Mouse (Mus musculus) hindbrain, embryonic 10.5 days (tissue): ENCODE measurements around the gene Kcnj16. TPM values are rescaled to one million over a fixed set of nuclear protein-coding genes. Genes with fewer than 3 reads are reported as not detected.

Experiments used
- DNase-seq: peaks from one replicate; pipeline ENCODE4 v3.0.0-alpha.2; 2017; ENCODE audit warnings: low spot score
- H3K27ac ChIP-seq: fragments of 300-500 bp; sonication (generic); 2 replicates; pipeline ENCODE4 v1.5.1; 2016; ENCODE audit warnings: mild to moderate bottlenecking, moderate library complexity
- H3K27me3 ChIP-seq: fragments of 300-500 bp; sonication (generic); 2 replicates; pipeline ENCODE4 v1.6.1; 2016; ENCODE audit warnings: mild to moderate bottlenecking; ENCODE audit not compliant: poor library complexity, insufficient read depth, severe bottlenecking
- H3K36me3 ChIP-seq: fragments of 300-500 bp; sonication (generic); 2 replicates; pipeline ENCODE4 v1.6.1; 2016; ENCODE audit warnings: mild to moderate bottlenecking, moderate library complexity
- H3K4me1 ChIP-seq: fragments of 300-500 bp; sonication (generic); replicated peaks from 2 replicates; pipeline ENCODE4 v1.6.1; 2016; ENCODE audit warnings: mild to moderate bottlenecking
- H3K4me3 ChIP-seq: fragments of 300-500 bp; sonication (generic); 2 replicates; pipeline ENCODE4 v1.5.1; 2016; ENCODE audit warnings: mild to moderate bottlenecking, moderate library complexity
- H3K9me3 ChIP-seq: fragments of 300-500 bp; sonication (generic); 2 replicates; pipeline ENCODE4 v1.6.1; 2016; ENCODE audit warnings: mild to moderate bottlenecking, moderate library complexity
- WGBS: fragments of 180-500 bp; shearing (Covaris S2); methylation state at CpG from one replicate; pipeline ENCODE4 v1.1.7; 2016; 5-methylcytosine and 5-hydroxymethylcytosine counted together
- polyA plus RNA-seq: library from polyadenylated mRNA; unstranded; fragments of >200 nt; fragmentation: Nextera tagmentation; extraction: Ambion mirVana; gene quantifications from 2 replicates; pipeline ENCODE4 v1.2.1, GENCODE M21; 2016

The Kcnj16 gene
- polyA plus RNA-seq, 1 experiment from 2014 or later: not detected

DNA sequence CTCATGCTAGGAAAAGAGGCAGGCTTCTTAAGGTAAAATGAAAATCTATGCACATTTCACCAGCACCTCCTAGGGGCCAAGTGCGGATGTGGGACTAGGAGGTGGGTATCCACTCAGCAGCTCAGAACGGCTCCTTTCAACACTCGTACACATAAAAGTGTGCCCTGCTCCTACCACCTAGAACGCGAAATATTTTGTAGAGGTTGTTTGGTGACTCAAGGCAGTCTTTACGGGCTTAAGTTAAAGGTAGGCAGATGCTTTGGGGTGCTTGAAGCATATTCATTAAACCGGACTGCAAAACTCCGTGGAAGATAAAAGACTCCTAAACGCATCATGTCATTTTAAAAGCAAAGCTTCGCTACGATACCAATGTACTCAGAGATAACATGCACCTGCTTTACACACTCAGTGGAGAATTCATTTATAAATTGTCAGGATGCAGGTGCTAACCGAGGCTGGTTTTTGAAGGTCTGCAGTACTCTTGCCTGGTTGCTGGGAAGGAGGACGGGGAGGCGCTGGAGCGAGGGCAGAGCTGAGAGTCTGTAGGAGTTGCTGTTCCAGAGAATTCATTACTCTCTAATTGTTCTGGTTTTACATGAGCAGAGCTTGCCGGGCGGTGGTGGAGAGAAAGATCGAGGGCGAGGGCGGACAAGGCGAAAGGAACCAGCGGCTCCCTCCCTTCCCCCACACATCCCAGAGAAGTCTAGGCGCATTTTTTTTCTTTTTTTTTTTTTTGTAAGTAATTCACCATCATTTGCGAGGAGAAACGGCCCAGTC, 97.1 kb downstream of the Kcnj16 start:
- Histone ChIP-seq H3K4me3 (peak overlapping the region; percentile 74), H3K27ac (peak overlapping the region; percentile 84), H3K36me3 (no peaks in the 10 kb centered on the region), H3K4me1 (peaks cover 14% of the 10 kb centered on the region), H3K27me3 (peaks cover 15% of the 10 kb centered on the region), H3K9me3 (no peaks in the 10 kb centered on the region)
- peak; percentile 67 for DNase-seq
- under 1% methylated on average over 25 of the region's 25 CpGs for WGBS

DNA sequence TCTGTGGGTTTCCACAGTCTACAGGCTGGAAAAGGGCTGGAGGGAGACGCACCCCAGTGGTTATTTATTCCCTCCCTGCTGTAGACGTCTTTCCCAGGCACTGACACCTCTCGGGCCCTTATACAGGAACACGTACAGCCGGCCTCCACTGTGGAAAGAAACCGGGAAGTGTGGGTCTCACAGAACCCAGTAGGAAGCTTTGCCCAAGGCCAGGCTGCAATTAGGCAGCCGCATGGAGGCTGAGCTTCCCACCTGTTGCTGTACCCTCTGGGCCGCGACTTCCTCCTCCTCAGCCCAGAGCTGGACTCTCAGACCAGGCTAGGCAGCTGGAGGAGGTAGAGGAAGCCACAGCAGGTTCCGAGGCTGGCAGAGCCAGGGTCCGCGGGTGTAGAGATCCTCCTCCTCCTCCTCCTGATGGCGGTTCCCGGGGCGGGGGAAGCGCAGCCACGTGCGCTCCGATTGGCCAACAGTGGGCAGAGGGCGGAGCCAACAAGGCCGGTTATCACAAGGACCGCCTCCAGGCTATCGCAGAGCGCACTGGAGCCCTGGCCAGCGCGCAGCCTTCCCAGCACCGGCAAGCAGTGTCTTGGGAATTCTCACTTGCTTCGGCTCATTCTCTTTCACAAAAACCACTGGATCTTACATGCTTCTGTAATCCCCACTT, 97.9 kb downstream of the Kcnj16 start, which contains the start of gene Kcnj2:
Gene Kcnj2 (plus strand): TSS at position 530 of the 664 bp plus-strand sequence.
- peaks cover 15% of the 10 kb centered on the region for H3K27me3 ChIP-seq
- WGBS: under 1% methylated on average over 28 of the region's 28 CpGs
- DNase-seq: peak; percentile 95
- no peaks in the 10 kb centered on the region for H3K36me3 ChIP-seq
- peak within 1 kb of the TSS; percentile 74 for H3K4me3 ChIP-seq
- H3K4me1 ChIP-seq: peaks cover 10% of the 10 kb centered on the region
- H3K27ac ChIP-seq: peak within 1 kb of the TSS; percentile 84
- no peaks in the 10 kb centered on the region for H3K9me3 ChIP-seq

DNA sequence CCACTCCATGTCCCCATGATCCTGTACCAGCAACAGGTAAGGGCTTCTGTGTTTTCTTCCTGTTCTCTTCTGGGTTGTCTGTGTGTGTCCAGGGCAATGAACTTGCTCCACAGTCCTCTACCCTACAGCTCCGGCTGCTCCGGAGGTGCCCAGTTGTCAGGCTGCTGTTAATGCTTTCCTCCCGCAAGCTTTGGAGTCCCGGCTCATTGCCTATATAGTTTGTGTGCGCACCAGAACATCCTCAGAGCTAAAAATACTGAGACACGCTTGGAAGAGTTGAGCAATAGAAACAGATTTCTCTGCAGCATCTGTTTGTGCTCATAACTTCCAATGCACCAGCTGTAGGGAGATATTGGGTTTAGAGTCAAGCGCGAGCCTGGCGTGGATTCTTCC, 98.5 kb downstream of the Kcnj16 start:
- Histone ChIP-seq H3K9me3 (no peaks in the 10 kb centered on the region), H3K27me3 (peaks cover 15% of the 10 kb centered on the region), H3K27ac (no peak overlapping the region; the same call in 1 of the 2 replicates), H3K4me1 (peaks cover 10% of the 10 kb centered on the region), H3K36me3 (no peaks in the 10 kb centered on the region), H3K4me3 (peak overlapping the region; percentile 74)
- DNase-seq: no peak
- WGBS: 2% methylated on average over 9 of the region's 9 CpGs

DNA sequence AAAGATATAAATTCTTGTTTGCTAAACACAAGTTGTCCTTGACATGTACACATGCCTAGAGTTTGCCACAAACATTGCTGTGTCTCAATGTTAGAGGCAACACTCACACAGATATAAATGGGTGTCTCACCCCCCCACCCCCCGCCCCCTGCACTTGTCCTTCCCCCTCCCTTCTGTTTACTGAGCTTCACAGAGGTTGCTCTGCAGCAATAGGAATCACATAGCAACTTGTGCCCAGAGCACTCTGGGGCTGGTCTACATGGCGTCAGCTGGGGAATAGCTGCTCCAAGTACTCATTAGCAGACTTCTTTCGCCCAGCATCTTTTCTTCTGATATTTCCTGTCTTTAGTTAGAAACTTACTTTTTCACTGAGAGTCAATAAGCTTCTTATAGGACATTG, 100.0 kb downstream of the Kcnj16 start:
- WGBS: 67% methylated on average over 3 of the region's 3 CpGs
- Histone ChIP-seq H3K9me3 (no peaks in the 10 kb centered on the region), H3K36me3 (peaks cover 10% of the 10 kb centered on the region; the same call in 1 of the 2 replicates), H3K27ac (no peak overlapping the region), H3K4me3 (peak overlapping the region; percentile 16; the same call in 1 of the 2 replicates), H3K4me1 (peaks cover 10% of the 10 kb centered on the region), H3K27me3 (peaks cover 15% of the 10 kb centered on the region)
- DNase-seq: no peak

DNA sequence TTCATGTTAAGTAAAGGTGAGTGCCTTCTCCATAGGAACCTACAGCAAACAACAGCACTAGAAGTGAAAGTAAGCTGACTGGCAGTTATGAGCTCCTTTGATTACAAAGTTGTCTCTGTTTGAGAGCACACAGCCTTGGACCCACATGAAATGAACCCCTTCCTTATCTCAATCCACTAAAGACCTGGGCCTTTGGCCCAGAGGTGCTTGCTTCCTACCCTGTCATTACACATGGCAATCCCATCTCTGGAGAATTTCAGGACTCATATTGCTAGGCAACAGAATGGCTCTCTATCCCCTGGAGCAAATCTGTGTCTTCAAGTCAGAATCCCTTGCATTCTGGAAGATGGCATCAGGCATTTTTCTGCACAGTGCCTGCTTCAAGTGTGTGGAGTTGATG, 102.6 kb downstream of the Kcnj16 start:
- H3K36me3 ChIP-seq: peaks cover 10% of the 10 kb centered on the region; the same call in 1 of the 2 replicates
- no peak overlapping the region for H3K4me3 ChIP-seq
- DNase-seq: no peak
- no peaks in the 10 kb centered on the region for H3K9me3 ChIP-seq
- H3K4me1 ChIP-seq: peaks cover 10% of the 10 kb centered on the region
- peaks cover 15% of the 10 kb centered on the region for H3K27me3 ChIP-seq
- no peak overlapping the region for H3K27ac ChIP-seq

DNA sequence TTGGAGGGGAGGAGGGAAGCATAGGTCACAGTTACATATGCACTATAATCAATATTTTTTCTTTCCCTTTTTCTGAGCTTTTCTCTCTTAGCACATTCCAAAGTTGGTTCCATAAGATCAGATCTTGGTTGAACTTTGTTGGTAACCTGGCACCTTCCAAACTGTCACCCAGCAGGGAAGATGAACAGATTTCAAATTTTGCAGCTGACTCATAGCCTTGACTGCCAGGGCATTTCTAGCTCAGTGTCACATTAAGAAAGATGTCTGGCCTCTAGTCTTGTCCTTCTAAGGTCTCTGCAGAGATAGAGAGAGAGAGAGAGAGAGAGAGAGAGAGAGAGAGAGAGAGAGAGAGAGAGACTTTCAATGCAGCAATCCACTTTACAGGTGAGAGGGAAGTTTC, 106.3 kb downstream of the Kcnj16 start:
- Histone ChIP-seq H3K27me3 (no peaks in the 10 kb centered on the region; the same call in 1 of the 2 replicates), H3K4me1 (no peaks in the 10 kb centered on the region; the same call in 1 of the 2 replicates), H3K9me3 (no peaks in the 10 kb centered on the region), H3K4me3 (no peak overlapping the region), H3K36me3 (peaks cover 10% of the 10 kb centered on the region; the same call in 1 of the 2 replicates), H3K27ac (no peak overlapping the region)
- no peak for DNase-seq

Other genes starting within 250 kb of the Kcnj16 start
- 1.1 TPM in 2 replicates for gene Kcnj2, start 98.1 kb downstream of the Kcnj16 start, polyA plus RNA-seq